Mouse (Mus musculus) lung, adult 2 months (tissue): ENCODE measurements around the gene Vwa8.

Experiments used
- CTCF ChIP-seq: fragments of 200-500 bp; IDR thresholded peaks from 2 replicates; pipeline ENCODE4 v1.5.1; 2011; ENCODE audit warnings: mild to moderate bottlenecking, low read length, control low read depth; ENCODE audit not compliant: insufficient read depth
- POLR2A ChIP-seq: fragments of 200-500 bp; IDR thresholded peaks from 2 replicates; pipeline ENCODE4 v1.6.1; 2011; ENCODE audit warnings: low read depth, mild to moderate bottlenecking, control low read depth, low read length, borderline replicate concordance; ENCODE audit errors: extremely low read depth

DNA sequence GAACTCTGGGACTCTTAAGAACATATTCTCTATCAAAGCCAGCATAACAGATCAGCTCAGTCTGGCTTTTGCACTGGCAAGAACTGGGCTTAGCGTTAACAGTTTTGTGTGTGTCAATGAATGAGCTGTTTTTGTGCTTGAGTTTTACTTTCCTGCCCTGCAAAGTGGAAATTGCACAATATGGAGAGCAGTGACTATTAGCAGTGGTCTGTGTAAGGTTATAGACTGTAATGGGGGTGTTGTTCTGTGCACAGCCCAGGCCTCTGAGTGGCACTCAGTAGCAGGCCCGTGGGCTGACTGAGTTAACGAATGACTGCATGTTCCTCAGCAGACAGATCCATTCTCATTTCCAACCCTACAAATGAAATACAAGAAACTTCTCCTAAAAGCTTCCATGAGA, 287.7 kb downstream of the Vwa8 start:
- TF ChIP-seq CTCF, result no peak
- TF ChIP-seq POLR2A, result no peak
